Mouse (Mus musculus) ES-Bruce4 (cell line): Measurements from ENCODE around the gene Gcsh. TPM values are rescaled to one million over a fixed set of nuclear protein-coding genes. Genes with fewer than 3 reads are reported as not detected.

Experiments
- H3K27ac ChIP-seq: 2 replicates; pipeline ENCODE4 v1.5.1; 2012; ENCODE audit warnings: low read length, inconsistent platforms; ENCODE audit not compliant: insufficient read depth
- H3K27me3 ChIP-seq: 2 replicates; pipeline ENCODE4 v1.6.1; 2012; ENCODE audit warnings: mild to moderate bottlenecking, low read length, inconsistent platforms; ENCODE audit not compliant: control insufficient read depth, poor library complexity, insufficient read depth, severe bottlenecking
- H3K36me3 ChIP-seq: 2 replicates; pipeline ENCODE4 v1.6.1; 2012; ENCODE audit warnings: inconsistent platforms, mild to moderate bottlenecking, low read length, moderate library complexity; ENCODE audit not compliant: control insufficient read depth, poor library complexity, insufficient read depth, severe bottlenecking
- H3K4me1 ChIP-seq: one replicate; pipeline ENCODE4 v1.8.1; 2011; ENCODE audit warnings: low read length; ENCODE audit not compliant: control insufficient read depth, insufficient read depth
- H3K4me3 ChIP-seq: 2 replicates; pipeline ENCODE4 v1.5.1; 2011; ENCODE audit warnings: low read depth, mild to moderate bottlenecking, low read length
- H3K9ac ChIP-seq: 2 replicates; pipeline ENCODE4 v1.6.1; 2012; ENCODE audit warnings: low read depth, mild to moderate bottlenecking, inconsistent platforms; ENCODE audit not compliant: poor library complexity, severe bottlenecking
- H3K9me3 ChIP-seq: replicated peaks from 2 replicates; pipeline ENCODE4 v1.6.1; 2012; ENCODE audit warnings: mild to moderate bottlenecking, low read length, inconsistent platforms; ENCODE audit not compliant: control insufficient read depth, poor library complexity, insufficient read depth, severe bottlenecking
- CTCF ChIP-seq: IDR thresholded peaks from one replicate; pipeline ENCODE4 v1.8.1; 2011; ENCODE audit warnings: low read depth, low read length
- EP300 ChIP-seq: IDR thresholded peaks from 2 replicates; pipeline ENCODE4 v1.6.1; 2011; ENCODE audit warnings: low read depth, low read length; ENCODE audit not compliant: insufficient read depth
- POLR2A ChIP-seq: IDR thresholded peaks from one replicate; pipeline ENCODE4 v1.8.1; 2011; ENCODE audit warnings: low read length; ENCODE audit not compliant: insufficient read depth
- polyA plus RNA-seq: library from polyadenylated mRNA; stranded (reverse); fragments of >200 nt; gene quantifications from 2 replicates; pipeline ENCODE4 v1.2.4, GENCODE M21; 2011; ENCODE audit warnings: low read depth; ENCODE audit not compliant: missing spikeins, insufficient read depth, insufficient read length

The Gcsh gene
- polyA plus RNA-seq, 1 experiment, result 150 TPM

DNA sequence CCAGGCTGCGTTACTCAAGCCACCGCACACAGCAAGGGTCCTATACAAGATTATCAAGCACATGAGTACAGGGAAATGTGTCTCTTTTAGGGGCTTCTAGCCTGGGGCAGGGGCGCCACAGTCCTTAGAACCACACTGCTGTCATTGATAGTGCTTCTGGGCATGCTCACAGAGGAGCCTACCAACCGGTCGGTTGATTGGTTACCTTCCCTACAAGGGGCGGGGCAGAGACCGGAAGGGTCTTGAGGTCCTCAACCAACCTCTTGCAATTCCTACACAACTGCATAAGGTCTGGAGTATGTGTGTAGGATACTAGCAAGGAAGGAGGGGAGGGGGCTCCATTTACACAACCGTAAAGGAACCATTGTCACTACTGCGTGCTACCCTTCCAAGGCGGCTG lies 35.3 kb upstream of the Gcsh start:
- H3K27ac ChIP-seq, result no peak overlapping the region
- no peaks in the 10 kb centered on the region for H3K4me1 ChIP-seq
- peak overlapping the region; percentile 24 for H3K4me3 ChIP-seq
- H3K9me3 ChIP-seq, result no peaks in the 10 kb centered on the region
- no peak overlapping the region for H3K9ac ChIP-seq
- no peaks in the 10 kb centered on the region for H3K36me3 ChIP-seq
- no peaks in the 10 kb centered on the region for H3K27me3 ChIP-seq
- no peak for TF ChIP-seq POLR2A
- no peak for TF ChIP-seq EP300
- no peak for TF ChIP-seq CTCF

DNA sequence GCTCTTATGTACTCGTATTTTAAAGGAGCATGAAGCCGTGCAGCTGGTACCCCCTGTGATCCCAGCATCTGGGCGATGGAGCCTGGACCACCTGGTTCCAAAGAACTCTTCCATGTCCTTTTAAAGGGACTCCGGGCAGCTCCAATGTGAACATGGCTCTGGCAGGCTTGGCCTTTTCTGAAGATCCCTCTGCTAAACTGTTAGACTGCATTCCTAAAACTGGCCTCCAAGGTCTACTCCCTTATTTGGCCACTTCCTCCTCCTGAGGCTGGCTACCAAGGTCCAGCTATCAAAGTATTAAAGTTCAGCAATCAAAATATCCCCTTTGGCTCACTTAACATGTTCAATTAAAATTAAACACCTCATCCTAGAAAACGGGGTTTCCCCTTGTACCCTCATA lies 34.3 kb upstream of the Gcsh start:
- H3K36me3 ChIP-seq, result no peaks in the 10 kb centered on the region
- no peak overlapping the region for H3K27ac ChIP-seq
- no peaks in the 10 kb centered on the region for H3K9me3 ChIP-seq
- H3K4me1 ChIP-seq, result no peaks in the 10 kb centered on the region
- TF ChIP-seq EP300 (no peak), POLR2A (no peak), CTCF (no peak)
- H3K27me3 ChIP-seq, result no peaks in the 10 kb centered on the region
- no peak overlapping the region for H3K9ac ChIP-seq
- no peak overlapping the region for H3K4me3 ChIP-seq

DNA sequence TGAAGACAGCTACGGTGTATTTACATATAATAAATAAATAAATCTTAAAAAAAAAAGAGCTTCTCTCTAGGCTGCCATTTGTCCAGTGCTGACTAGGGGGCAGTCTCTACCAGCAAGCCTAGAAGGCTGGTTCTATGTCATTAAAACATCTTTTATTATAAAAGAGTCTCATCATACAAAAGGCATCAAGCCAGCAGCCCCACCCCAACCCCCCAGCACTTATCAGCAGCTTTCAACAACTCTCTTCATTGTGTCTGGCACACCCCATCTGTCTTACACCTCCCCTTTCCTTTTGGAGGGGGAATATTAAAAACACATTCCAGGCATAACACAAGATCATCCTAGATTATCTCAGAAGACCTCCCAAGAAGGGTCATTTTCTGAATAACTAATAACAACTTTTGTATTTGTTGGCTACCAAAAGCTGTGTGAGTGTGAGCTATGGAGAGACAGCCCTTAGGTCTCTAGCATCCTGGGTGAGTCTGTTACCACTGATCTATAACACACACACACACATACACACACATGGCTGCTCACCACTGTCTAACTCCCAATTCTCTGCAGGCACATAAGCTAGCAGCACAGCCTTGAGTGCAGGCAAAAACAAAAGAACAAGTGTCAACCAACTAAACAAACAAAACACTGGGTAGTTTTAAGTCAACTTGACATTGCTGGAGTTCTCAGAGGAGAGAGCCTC lies 29.1 kb upstream of the Gcsh start:
- Histone ChIP-seq H3K9ac (no peak overlapping the region), H3K9me3 (no peaks in the 10 kb centered on the region), H3K27me3 (no peaks in the 10 kb centered on the region), H3K4me3 (no peak overlapping the region), H3K4me1 (peaks cover 1% of the 10 kb centered on the region), H3K27ac (no peak overlapping the region), H3K36me3 (no peaks in the 10 kb centered on the region)
- TF ChIP-seq EP300 (no peak), POLR2A (no peak), CTCF (no peak)

DNA sequence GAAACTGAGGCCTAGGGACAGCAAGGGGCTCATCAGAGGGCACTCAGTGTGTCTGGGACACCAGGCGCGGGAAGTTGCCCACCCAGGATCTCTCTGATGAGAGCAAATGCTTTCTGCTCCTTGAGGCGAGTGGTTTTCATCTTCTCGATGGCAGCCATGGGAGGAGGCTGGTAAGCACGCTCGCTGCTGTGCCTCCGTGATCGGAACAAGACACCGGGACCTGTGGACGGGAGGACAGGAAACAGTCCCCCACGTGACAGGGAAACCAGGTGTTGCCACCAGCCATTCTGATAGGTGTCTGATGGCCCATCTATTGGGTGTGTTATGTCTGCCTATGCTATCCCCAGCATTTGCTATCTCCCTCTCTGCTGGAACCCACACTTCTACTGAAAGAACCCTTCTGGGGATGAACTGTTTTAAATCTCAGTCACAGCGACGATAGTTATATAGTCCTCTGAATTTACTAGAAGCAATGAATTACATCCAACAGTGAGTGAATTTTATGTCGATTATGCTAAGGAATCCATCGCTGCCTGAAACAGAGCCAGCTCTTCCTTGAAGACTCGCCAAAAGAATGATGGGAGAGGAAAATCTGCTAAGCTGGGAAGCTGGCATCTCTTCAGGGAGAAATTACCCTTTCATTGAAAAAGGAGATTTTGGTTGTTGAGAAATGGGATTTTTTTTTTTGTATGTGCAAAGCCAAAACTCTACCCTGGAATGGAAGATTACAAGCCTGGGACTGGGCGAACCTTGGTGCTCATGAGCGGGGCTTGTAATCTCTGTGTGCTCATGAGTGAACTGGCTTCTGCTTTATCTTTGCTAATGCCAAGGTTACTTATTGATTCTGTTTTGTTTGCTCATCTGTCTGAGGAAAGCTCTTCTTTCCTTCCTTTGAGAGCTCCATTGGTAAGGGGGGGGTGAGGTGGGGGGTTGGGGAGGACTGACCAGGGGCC lies 26.3 kb upstream of the Gcsh start:
- Histone ChIP-seq H3K36me3 (no peaks in the 10 kb centered on the region), H3K27me3 (no peaks in the 10 kb centered on the region), H3K27ac (no peak overlapping the region), H3K4me1 (peaks cover 5% of the 10 kb centered on the region), H3K9ac (no peak overlapping the region), H3K4me3 (no peak overlapping the region), H3K9me3 (no peaks in the 10 kb centered on the region)
- TF ChIP-seq CTCF, result no peak
- no peak for TF ChIP-seq EP300
- TF ChIP-seq POLR2A, result no peak

- Histone ChIP-seq H3K4me3 (no peak overlapping the region), H3K27ac (no peak overlapping the region), H3K9ac (no peak overlapping the region), H3K4me1 (peaks cover 5% of the 10 kb centered on the region), H3K27me3 (no peaks in the 10 kb centered on the region), H3K36me3 (no peaks in the 10 kb centered on the region), H3K9me3 (no peaks in the 10 kb centered on the region)
- TF ChIP-seq CTCF, result no peak
- no peak for TF ChIP-seq POLR2A
- 0 out of 2 replicates have a peak, but pooled peaks have one; percentile 50 for TF ChIP-seq EP300
These were observed 24.6 kb upstream of the Gcsh start for GRCm38 (mm10) chr8:117017896-117018295.

DNA sequence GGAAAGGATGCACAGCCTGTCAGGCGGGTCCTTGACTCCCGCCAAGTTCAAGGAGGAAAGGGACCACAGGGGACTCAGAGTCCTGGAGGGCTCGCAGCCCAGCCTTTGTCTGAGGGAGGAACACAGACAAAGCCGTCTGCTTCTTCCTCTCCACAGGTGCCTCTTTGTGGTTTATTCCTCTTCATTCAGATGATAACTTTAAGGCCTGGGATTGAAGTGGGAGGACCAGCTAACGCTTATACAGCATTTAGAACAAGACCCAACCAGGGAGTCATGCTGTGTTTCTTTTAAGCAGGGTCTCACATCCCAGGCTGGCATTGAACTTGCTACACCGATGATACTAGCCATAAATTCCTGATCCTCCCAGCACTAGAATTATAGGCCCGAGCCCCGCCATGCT lies 23.7 kb upstream of the Gcsh start:
- H3K4me3 ChIP-seq, result no peak overlapping the region
- H3K27ac ChIP-seq, result no peak overlapping the region
- H3K9ac ChIP-seq, result no peak overlapping the region
- H3K27me3 ChIP-seq, result no peaks in the 10 kb centered on the region
- no peak for TF ChIP-seq POLR2A
- 0 out of 2 replicates have a peak, but pooled peaks have one; percentile 40 for TF ChIP-seq EP300
- TF ChIP-seq CTCF, result no peak
- H3K36me3 ChIP-seq, result no peaks in the 10 kb centered on the region
- no peaks in the 10 kb centered on the region for H3K9me3 ChIP-seq
- H3K4me1 ChIP-seq, result peaks cover 5% of the 10 kb centered on the region
